Mouse (Mus musculus) fibroblast of lung, adult 2 months (primary cell): ENCODE results near the gene Got1.
"Not testable (repeated sequence)": the region's sequence is repeated elsewhere in the genome, so short reads cannot be mapped to it uniquely, and the experiment has no call there.

Source experiments
- DNase-seq: peaks from one replicate; pipeline ENCODE4 v3.0.0-alpha.2; 2011; ENCODE audit warnings: low read depth

Got1 gene

GRCm38 (mm10) chr19:43521362-43521761, 3.0 kb downstream of the Got1 start:
- DNase-seq, result no peak

- DNase-seq, result no peak
Observed at GRCm38 (mm10) chr19:43520402-43520801, 4.0 kb downstream of the Got1 start.

DNA sequence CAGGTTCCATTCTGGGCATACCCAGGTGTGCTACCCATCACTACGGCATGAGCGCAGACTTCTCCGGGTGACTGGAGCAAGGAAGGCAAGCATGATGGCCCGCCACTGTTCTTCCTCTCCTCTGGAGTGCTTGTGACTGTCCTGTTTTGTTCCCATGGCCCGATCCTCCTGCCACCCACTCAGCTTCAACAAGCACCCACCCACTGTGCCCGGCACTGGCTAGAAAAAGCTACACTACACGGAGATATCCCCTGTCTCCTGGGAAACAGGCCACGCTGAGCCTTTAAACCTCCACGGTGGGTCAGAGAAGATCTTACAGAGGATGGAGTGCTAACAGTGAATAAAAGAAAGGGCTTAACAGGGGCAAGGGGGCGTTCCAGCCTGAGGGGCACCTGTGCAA, 5.2 kb downstream of the Got1 start:
- no peak for DNase-seq

- no peak for DNase-seq
Observed at GRCm38 (mm10) chr19:43518261-43518660, 6.1 kb downstream of the Got1 start.

DNA sequence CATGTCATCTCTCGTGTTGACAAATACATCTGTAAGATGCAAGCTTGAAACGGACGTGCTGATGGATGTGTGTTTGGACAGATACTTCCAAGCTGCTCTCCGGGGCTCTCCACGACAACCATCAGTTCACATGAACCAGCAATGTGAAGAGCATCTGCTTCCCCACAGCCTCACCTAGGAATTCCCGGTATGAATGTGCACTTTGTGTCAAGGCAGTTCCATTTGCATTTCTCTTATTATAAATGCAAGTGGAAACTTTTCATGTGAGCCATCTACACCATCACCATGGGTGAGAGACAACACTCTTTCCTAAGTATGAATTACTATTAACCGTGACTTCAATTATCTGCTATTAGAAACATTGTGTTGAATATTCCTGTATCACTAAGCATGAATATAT, 6.6 kb downstream of the Got1 start:
- DNase-seq, result no peak

DNA sequence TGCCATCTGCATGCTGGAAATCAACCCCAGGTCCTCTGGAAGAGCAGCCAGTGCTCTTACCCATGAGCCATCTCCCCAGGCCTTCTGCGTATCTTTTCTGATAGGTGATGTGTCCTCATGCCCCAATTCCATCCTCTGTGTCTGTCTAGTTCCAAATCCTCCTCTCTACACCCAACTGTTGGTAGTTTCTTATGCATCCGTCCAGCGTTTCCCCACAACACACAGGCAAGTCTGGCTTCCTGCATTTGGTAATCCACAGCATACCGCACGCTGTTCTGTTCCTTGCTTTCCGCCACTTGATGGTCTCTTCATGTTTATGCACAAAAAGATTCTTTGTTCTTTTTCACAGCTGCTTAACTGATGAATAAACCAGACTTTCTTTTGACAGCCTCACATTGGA, 7.1 kb downstream of the Got1 start:
- DNase-seq, result no peak

DNA sequence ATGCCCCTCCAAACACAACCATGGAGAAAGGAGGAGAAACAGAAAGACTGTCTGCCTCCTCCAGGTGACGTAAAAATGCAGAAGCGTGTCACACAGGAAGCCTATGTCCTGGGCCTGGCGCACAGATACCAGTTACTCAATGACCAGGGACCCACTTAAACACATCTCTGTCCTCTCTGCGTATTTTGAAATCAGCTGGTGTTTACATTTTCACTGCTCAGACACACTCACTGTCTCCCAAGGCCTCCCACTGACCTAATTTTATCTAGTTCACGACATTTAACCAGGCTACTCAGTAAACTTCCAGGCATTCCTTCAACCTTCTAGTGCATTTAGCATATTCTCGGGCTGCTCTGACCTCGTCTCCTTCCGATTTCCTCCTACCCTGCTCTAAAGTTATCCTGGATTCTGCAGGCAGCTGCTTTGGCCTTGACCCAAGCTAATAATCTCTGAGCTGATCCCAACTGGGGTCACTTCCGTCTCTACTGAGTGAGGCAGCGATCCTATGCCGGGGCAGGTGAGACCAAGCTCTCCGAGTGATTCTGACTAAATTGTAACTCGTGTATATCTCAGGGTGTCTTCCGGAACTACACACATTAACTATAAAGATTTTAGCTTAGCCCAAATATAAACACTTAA, 7.9 kb downstream of the Got1 start:
- DNase-seq, result no peak

- no peak for DNase-seq
Observed at GRCm38 (mm10) chr19:43515668-43516396, 8.6 kb downstream of the Got1 start.

- DNase-seq, result no peak
Observed at GRCm38 (mm10) chr19:43513874-43514273, 10.5 kb downstream of the Got1 start.

GRCm38 (mm10) chr19:43511621-43512620, 12.5 kb downstream of the Got1 start:
- no peak for DNase-seq

- no peak for DNase-seq
Observed at GRCm38 (mm10) chr19:43510436-43511220, 13.8 kb downstream of the Got1 start.

DNA sequence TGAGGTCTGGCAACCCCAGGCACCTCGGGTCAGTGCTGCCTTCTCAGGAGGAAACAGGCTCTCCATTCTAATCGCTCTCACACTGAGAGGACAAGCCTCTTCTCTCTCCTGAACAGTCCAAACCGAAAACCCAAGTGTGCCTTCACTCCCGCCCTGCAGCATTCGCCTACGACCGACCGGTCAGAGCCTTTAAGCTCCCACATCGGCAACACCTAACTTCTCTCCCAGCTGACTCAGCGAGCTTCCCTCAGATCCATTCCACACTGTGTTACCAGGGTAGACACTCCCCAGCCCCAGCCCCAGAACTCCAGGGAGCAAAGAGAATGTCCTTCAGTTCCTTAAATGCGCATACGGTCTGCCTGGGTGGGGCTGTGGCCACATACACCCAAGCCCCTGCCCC, 19.0 kb downstream of the Got1 start:
- DNase-seq, result no peak

DNA sequence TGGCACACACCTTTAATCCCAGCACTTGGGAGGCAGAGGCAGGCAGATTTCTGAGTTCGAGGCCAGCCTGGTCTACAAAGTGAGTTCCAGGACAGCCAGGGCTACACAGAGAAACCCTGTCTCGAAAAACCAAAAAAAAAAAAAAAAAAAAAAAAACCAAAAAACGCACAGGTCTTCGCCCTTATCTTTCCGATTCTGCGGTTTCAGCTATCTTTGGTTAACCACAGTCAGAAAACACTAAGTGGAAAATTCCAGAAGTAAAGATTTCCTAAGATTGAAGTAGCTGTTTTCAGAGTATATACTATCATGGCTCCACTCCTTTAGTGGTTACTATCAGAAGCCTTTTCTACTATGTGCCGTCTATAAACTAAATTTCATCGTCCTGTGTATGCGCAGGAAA, 20.8 kb downstream of the Got1 start:
- DNase-seq, result not testable (repeated sequence)

DNA sequence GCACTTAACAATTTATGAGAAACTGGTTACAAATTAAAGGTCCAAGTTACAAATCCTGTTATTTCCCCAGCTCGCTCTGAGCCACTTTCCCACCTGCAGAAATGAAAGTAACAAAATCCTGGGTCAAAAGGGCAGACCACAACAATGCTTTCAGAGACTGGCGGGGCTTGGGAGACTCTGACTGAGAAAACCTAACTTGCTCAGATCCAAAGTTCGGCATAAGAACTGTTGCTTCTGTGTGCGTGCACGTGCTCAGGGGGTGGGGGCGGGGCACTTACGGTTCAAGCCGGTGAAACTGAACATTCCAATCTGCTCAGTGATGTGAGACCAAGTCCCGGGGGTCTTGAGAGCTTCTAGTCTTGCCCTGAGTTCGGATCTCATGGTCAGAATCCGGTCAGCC, 21.8 kb downstream of the Got1 start:
- no peak for DNase-seq

GRCm38 (mm10) chr19:43498874-43499273, 25.5 kb downstream of the Got1 start:
- DNase-seq, result peak; percentile 82

- DNase-seq, result no peak
Observed at GRCm38 (mm10) chr19:43497440-43497839, 27.0 kb downstream of the Got1 start.

- DNase-seq, result peak; percentile 39
Observed at GRCm38 (mm10) chr19:43495846-43496245, 28.6 kb downstream of the Got1 start.

GRCm38 (mm10) chr19:43494914-43495313, 29.5 kb downstream of the Got1 start:
- DNase-seq, result no peak

GRCm38 (mm10) chr19:43493878-43494277, 30.5 kb downstream of the Got1 start:
- no peak for DNase-seq

DNA sequence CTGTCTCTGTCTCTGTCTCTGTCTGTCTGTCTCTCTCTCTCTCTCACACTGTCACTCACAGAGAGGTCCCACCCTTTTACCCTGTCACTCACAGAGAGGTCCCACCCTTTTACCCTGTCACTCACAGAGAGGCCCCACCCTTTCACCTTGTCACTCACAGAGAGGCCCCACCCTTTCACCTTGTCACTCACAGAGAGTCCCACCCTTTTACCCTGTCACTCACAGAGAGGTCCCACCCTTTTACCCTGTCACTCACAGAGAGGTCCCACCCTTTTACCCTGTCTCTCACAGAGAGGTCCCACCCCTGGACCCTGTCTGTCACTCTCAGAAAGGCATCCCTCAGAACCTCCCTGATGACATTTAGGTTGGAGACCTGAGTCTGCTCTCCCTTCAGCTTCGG, 31.1 kb downstream of the Got1 start:
- DNase-seq, result not testable (repeated sequence)

- peak; percentile 53 for DNase-seq
Observed at GRCm38 (mm10) chr19:43487429-43487828, 37.0 kb downstream of the Got1 start.

- no peak for DNase-seq
Observed at GRCm38 (mm10) chr19:43480512-43480911, 43.9 kb downstream of the Got1 start.
